Mouse (Mus musculus) kidney, embryonic 16.5 days (tissue): ENCODE data around the gene Utp14a. TPM values are rescaled to one million over a fixed set of nuclear protein-coding genes. Genes with fewer than 3 reads are reported as not detected.

Source experiments
- ATAC-seq: fragments of 200-750 bp; cut with Nextera tagmentation; 2 replicates; pipeline ENCODE4 v1.8.0; 2017; ENCODE audit warnings: moderate TSS enrichment; ENCODE audit not compliant: low FRiP score, low TSS enrichment
- H3K27ac ChIP-seq: fragments of 300-500 bp; sonication (generic); 2 replicates; pipeline ENCODE4 v1.5.1; 2014; ENCODE audit warnings: low read length
- H3K27me3 ChIP-seq: fragments of 300-500 bp; sonication (generic); 2 replicates; pipeline ENCODE4 v1.6.1; 2014; ENCODE audit warnings: low read length, control low read depth, mixed read lengths; ENCODE audit not compliant: insufficient read depth
- H3K36me3 ChIP-seq: fragments of 300-500 bp; sonication (generic); 2 replicates; pipeline ENCODE4 v1.6.1; 2014; ENCODE audit warnings: low read length, control low read depth, mixed read lengths; ENCODE audit not compliant: insufficient read depth
- H3K4me1 ChIP-seq: fragments of 300-500 bp; sonication (generic); 2 replicates; pipeline ENCODE4 v1.6.1; 2014; ENCODE audit warnings: low read length, control low read depth, mixed read lengths; ENCODE audit not compliant: insufficient read depth
- H3K4me2 ChIP-seq: fragments of 300-500 bp; sonication (generic); replicated peaks from 2 replicates; pipeline ENCODE4 v1.6.1; 2014; ENCODE audit warnings: low read depth, low read length
- H3K4me3 ChIP-seq: fragments of 300-500 bp; sonication (generic); 2 replicates; pipeline ENCODE4 v1.5.1; 2014; ENCODE audit warnings: mild to moderate bottlenecking, low read length
- H3K9ac ChIP-seq: fragments of 300-500 bp; sonication (generic); replicated peaks from 2 replicates; pipeline ENCODE4 v1.6.1; 2014; ENCODE audit warnings: low read length
- H3K9me3 ChIP-seq: fragments of 300-500 bp; sonication (generic); 2 replicates; pipeline ENCODE4 v1.6.1; 2016; ENCODE audit warnings: low read length, control low read depth
- WGBS: fragments of 180-500 bp; shearing (Covaris S2); extraction: QIAGEN DNeasy Blood & Tissue Kit; methylation state at CpG from one replicate; pipeline ENCODE4 v1.1.7; 2014; 5-methylcytosine and 5-hydroxymethylcytosine counted together
- polyA plus RNA-seq: library from polyadenylated mRNA; unstranded; fragments of >200 nt; fragmentation: Nextera tagmentation; extraction: Ambion mirVana; gene quantifications from 2 replicates; pipeline ENCODE4 v1.2.1, GENCODE M21; 2015

Utp14a gene
- polyA plus RNA-seq, 1 experiment from 2014 or later, result 15.6 TPM

DNA sequence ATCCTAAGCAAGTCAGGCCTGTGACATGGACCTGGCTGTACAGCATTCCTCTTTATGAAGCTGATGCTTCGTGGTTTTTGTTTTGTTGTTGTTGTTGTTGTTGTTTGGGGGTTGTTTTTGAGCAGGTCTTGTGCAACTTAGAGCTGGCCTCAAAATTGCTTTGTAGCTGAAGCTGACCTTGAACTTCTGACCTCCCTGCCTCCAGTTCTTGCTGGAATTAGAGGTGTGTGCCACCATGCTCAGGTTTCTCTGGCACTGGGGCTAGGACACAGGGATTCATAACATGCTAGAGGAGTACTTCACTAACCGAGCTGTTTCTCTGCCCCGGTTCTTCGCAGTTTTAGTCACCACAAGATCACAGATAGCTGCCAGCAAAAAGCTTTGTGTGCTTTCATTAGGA, 48.7 kb downstream of the Utp14a start:
- H3K9me3 ChIP-seq, result no peaks in the 10 kb centered on the region
- ATAC-seq, result no peak
- no peak overlapping the region for H3K4me2 ChIP-seq
- no peaks in the 10 kb centered on the region for H3K4me1 ChIP-seq
- WGBS, result 83% methylated on average over 4 of the region's 4 CpGs
- no peak overlapping the region for H3K4me3 ChIP-seq
- H3K27me3 ChIP-seq, result no peaks in the 10 kb centered on the region
- H3K27ac ChIP-seq, result no peak overlapping the region
- H3K36me3 ChIP-seq, result no peaks in the 10 kb centered on the region
- H3K9ac ChIP-seq, result no peak overlapping the region

DNA sequence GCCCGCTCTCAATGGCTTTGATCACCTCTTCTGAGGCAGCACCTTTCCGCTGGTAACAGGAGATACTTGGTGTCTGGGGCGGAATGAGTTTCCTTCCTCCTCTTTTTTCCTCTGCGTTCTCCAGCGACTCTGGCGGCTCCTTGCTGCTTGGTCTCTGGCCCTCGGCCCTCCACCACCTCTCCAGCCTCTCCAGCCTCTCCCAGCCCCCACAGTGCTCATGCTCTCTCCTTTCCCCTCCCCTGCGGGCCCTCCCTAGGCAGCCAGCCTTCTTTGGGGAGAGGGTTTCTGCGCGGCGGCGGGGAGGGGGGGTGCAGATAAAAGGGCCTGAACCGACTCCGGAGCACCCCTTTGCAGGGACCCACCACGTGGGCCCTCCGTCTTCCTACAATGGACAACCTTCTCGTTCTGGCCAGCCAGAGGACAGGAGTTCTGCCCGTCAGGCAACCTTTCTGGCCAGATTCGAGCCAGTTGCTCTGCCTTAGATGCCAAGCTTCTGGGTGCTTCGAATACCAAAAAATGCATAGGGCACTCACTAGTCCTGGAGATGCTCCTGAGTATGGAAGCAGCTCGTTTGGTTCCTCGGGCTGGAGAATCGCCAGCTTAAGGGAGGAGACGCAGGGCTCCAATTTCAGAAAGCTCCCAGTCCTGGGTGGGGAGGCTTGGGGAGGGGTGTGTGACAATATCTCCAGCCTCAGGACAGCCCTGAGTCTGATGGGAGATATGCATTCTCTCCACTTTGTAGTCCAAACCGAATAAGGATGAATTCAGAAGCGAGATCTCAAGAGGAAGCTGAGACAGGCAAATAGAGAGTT, 54.2 kb downstream of the Utp14a start:
- no peaks in the 10 kb centered on the region for H3K9me3 ChIP-seq
- 26% methylated on average over 22 of the region's 26 CpGs for WGBS
- H3K36me3 ChIP-seq, result no peaks in the 10 kb centered on the region
- H3K27ac ChIP-seq, result no peak overlapping the region
- H3K4me1 ChIP-seq, result no peaks in the 10 kb centered on the region
- ATAC-seq, result peak; percentile 57; the same call in 1 of the 2 replicates
- H3K9ac ChIP-seq, result peak overlapping the region; percentile 50
- peak overlapping the region; percentile 46 for H3K4me2 ChIP-seq
- peak overlapping the region; percentile 25 for H3K4me3 ChIP-seq
- H3K27me3 ChIP-seq, result no peaks in the 10 kb centered on the region; the same call in 1 of the 2 replicates

DNA sequence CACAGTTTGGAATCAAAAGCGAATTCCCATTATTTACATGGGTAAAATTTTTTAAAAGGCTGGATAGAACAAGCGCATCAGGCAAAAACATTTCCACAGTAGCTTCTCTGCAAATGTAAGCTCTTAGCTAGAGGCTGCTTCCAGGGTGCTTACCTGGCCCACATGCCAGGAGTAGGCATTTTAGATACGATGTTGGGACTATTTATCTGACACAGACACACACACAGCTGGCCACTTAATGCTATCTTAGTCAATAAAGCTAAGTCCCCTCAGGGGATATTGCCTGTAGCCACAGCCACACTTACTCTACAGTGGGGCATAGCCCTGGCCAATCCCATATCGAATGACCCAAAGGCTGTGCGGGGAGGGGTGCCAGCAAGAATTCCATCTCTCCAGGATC, 55.1 kb downstream of the Utp14a start:
- WGBS, result 76% methylated on average over 5 of the region's 5 CpGs

DNA sequence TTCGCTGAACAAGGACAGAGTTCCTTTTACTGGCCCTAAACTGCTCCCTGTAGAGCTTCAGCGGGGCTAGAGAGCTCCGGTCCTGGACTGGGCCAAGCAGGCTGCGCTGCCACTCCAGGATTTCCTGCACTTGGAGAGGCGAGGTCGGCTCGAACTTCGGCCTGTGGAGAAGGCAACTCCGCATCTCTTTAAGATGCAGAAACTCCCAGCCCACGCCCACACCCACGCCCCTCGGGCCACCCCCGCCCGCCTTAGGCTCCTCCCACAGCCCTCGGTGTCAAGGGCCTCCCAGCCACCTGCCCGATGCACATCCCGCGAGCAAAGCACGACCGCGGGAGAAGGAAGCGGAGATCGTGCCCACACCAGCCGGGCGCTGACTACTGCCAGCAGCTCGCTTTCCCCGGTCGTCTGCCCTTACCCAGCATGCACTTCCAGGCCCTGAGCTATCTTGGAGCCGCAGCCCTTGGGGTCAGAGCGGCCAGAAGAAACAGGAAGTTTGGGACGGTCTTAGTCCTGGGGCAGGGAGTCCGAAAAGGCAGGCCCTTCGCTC, 57.9 kb downstream of the Utp14a start:
- peaks cover 10% of the 10 kb centered on the region; the same call in 1 of the 2 replicates for H3K27me3 ChIP-seq
- no peak overlapping the region for H3K27ac ChIP-seq
- peak; percentile 85 for ATAC-seq
- H3K9me3 ChIP-seq, result no peaks in the 10 kb centered on the region
- no peaks in the 10 kb centered on the region for H3K4me1 ChIP-seq
- H3K36me3 ChIP-seq, result no peaks in the 10 kb centered on the region
- H3K4me3 ChIP-seq, result peak overlapping the region; percentile 51
- peak overlapping the region; percentile 61 for H3K4me2 ChIP-seq
- WGBS, result 12% methylated on average over 28 of the region's 33 CpGs
- peak overlapping the region; percentile 54; the same call in 1 of the 2 replicates for H3K9ac ChIP-seq

More for the DNA sequence above, 55.1 kb downstream of the Utp14a start:
- Histone ChIP-seq H3K27me3 (peaks cover under 1% of the 10 kb centered on the region; the same call in 1 of the 2 replicates), H3K4me1 (no peaks in the 10 kb centered on the region), H3K27ac (no peak overlapping the region), H3K36me3 (no peaks in the 10 kb centered on the region), H3K4me3 (no peak overlapping the region), H3K9me3 (no peaks in the 10 kb centered on the region), H3K4me2 (no peak overlapping the region), H3K9ac (no peak overlapping the region)
- no peak for ATAC-seq

DNA sequence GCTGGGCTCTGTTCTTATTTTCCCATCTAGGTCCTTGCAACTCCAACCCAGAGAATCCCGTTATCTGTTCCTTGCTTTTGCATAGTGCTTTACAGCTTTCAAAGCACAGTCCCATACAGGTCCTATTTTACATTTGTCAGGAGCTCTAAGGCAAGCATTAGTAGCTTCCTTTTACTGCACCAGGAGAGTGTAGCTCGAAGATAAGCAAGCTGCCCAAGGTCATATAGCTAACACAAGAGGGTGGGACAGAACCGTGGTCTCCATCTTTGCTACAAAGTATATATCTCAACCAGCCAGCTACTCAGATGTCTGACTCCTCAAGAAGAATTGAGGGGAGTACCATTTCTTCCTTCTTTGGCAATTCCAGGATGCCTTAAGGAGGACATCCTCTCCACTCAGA, 60.8 kb downstream of the Utp14a start:
- Histone ChIP-seq H3K9ac (no peak overlapping the region), H3K9me3 (no peaks in the 10 kb centered on the region), H3K36me3 (no peaks in the 10 kb centered on the region), H3K4me3 (no peak overlapping the region), H3K4me1 (no peaks in the 10 kb centered on the region), H3K27ac (no peak overlapping the region), H3K27me3 (peaks cover 10% of the 10 kb centered on the region; the same call in 1 of the 2 replicates), H3K4me2 (no peak overlapping the region)
- no peak for ATAC-seq
- 61% methylated on average over 3 of the region's 3 CpGs for WGBS

DNA sequence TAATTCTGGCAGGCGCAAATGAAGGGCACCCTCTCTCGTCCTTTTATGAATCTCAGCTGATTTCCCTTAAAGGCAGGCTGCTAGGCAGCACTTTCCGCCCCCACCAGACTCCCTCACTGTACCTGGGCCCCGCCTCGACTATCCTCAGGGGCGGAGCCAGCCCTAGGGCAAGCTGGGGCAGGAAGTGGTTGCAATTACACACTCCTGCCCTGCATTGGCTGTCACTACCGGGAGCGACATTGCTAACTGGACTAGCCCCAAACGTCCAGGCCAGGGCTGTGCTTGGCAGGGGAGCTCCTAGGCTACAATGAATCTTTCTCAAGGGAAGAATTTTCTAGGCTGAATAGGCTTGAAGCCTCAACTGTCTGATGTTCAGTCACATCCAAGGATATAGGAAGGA, 61.5 kb downstream of the Utp14a start:
- Histone ChIP-seq H3K27me3 (peaks cover 10% of the 10 kb centered on the region; the same call in 1 of the 2 replicates), H3K9me3 (no peaks in the 10 kb centered on the region), H3K36me3 (no peaks in the 10 kb centered on the region), H3K4me3 (no peak overlapping the region), H3K27ac (no peak overlapping the region), H3K4me2 (no peak overlapping the region), H3K9ac (no peak overlapping the region), H3K4me1 (no peaks in the 10 kb centered on the region)
- ATAC-seq, result no peak
- WGBS, result 19% methylated on average over 9 of the region's 9 CpGs

Other genes with a start within 250 kb of the Utp14a start
- 6.2 and 7.1 TPM in 2 replicates for gene Apln, start 222.0 kb upstream of the Utp14a start, polyA plus RNA-seq
- 7.8 and 8.3 TPM in 2 replicates for gene Xpnpep2, start 148.1 kb upstream of the Utp14a start, polyA plus RNA-seq
- gene Sash3, start 110.4 kb upstream of the Utp14a start, polyA plus RNA-seq, result 1.7 and 2.0 TPM in 2 replicates
- 4.2 and 4.8 TPM in 2 replicates for gene Zdhhc9, start 48.0 kb upstream of the Utp14a start, polyA plus RNA-seq
- gene Bcorl1, start 84.5 kb downstream of the Utp14a start, polyA plus RNA-seq, result 5.6 and 6.2 TPM in 2 replicates
- 5.1 and 5.8 TPM in 2 replicates for gene Elf4, start 206.3 kb downstream of the Utp14a start, polyA plus RNA-seq